Mouse (Mus musculus): Measurements from ENCODE around the gene Efcab10. TPM values are rescaled to one million over a fixed set of nuclear protein-coding genes. Genes with fewer than 3 reads are reported as not detected.
A peak's percentile ranks its signal among the peaks of the same experiment; 100 is the strongest.

The Efcab10 gene
- polyA plus RNA-seq, 2 experiments, result not detected

- ATAC-seq (ENCODE audit: low FRiP score, low read depth) (no peak), DNase-seq (ENCODE audit: low spot score) (no peak)
- 33% methylated on average over 3 of the region's 3 CpGs for whole genome bisulfite sequencing
- no peak for TF ChIP-seq POLR2A (IDR thresholded peaks at IDR 0.05; ENCODE audit: borderline replicate concordance, extremely low read depth, insufficient read depth, insufficient read length)
- H3K9ac ChIP-seq (ENCODE audit: low read depth, low read length, severe bottlenecking), result no peak overlapping the region
- H3K4me1 ChIP-seq (ENCODE audit: control insufficient read depth, insufficient read depth, low read length), result peaks cover 6% of the 10 kb centered on the region
- no peak overlapping the region for H3K27ac ChIP-seq (replicated peaks; ENCODE audit: low read depth, low read length)
- H3K27me3 ChIP-seq (ENCODE audit: control insufficient read depth, insufficient read depth, low read length), result no peaks in the 10 kb centered on the region
- H3K36me3 ChIP-seq (ENCODE audit: control insufficient read depth, insufficient read depth, low read length), result no peaks in the 10 kb centered on the region
- no peak overlapping the region for H3K4me2 ChIP-seq (replicated peaks; ENCODE audit: low read depth, low read length, severe bottlenecking)
- H3K4me3 ChIP-seq (replicated peaks; ENCODE audit: low read length), result no peak overlapping the region
- H3K9me3 ChIP-seq (ENCODE audit: control insufficient read depth, low read length), result no peaks in the 10 kb centered on the region
Observed at GRCm38 (mm10) chr12:33427293-33427692, 32.6 kb downstream of the Efcab10 start.

GRCm38 (mm10) chr12:33427726-33428125 lies 33.1 kb downstream of the Efcab10 start:
- H3K4me2 ChIP-seq (replicated peaks; ENCODE audit: low read depth, low read length, severe bottlenecking), result no peak overlapping the region
- H3K9me3 ChIP-seq (ENCODE audit: control insufficient read depth, low read length), result no peaks in the 10 kb centered on the region
- H3K9ac ChIP-seq (ENCODE audit: low read depth, low read length, severe bottlenecking), result no peak overlapping the region
- ATAC-seq (ENCODE audit: low FRiP score, low read depth) (no peak), DNase-seq (ENCODE audit: low spot score) (no peak)
- no peak for TF ChIP-seq POLR2A (IDR thresholded peaks at IDR 0.05; ENCODE audit: borderline replicate concordance, extremely low read depth, insufficient read depth, insufficient read length)
- H3K4me3 ChIP-seq (replicated peaks; ENCODE audit: low read length), result no peak overlapping the region
- no peak overlapping the region for H3K27ac ChIP-seq (replicated peaks; ENCODE audit: low read depth, low read length)
- H3K4me1 ChIP-seq (ENCODE audit: control insufficient read depth, insufficient read depth, low read length), result peaks cover 6% of the 10 kb centered on the region
- no peaks in the 10 kb centered on the region for H3K27me3 ChIP-seq (ENCODE audit: control insufficient read depth, insufficient read depth, low read length)
- WGBS, result 71% methylated on average over 2 of the region's 2 CpGs
- H3K36me3 ChIP-seq (ENCODE audit: control insufficient read depth, insufficient read depth, low read length), result no peaks in the 10 kb centered on the region

- no peaks in the 10 kb centered on the region for H3K36me3 ChIP-seq (ENCODE audit: control insufficient read depth, insufficient read depth, low read length)
- TF ChIP-seq POLR2A (IDR thresholded peaks at IDR 0.05; ENCODE audit: borderline replicate concordance, extremely low read depth, insufficient read depth, insufficient read length), result peak; percentile 56; the same call in 1 of the 2 replicates
- under 1% methylated on average over 59 of the region's 66 CpGs for WGBS
- peaks cover 6% of the 10 kb centered on the region for H3K4me1 ChIP-seq (ENCODE audit: control insufficient read depth, insufficient read depth, low read length)
- peak; percentile 98 for DNase-seq (ENCODE audit: low spot score)
- ATAC-seq (ENCODE audit: low FRiP score, low read depth), result peak; percentile 96
- no peaks in the 10 kb centered on the region for H3K27me3 ChIP-seq (ENCODE audit: control insufficient read depth, insufficient read depth, low read length)
- H3K9ac ChIP-seq (ENCODE audit: low read depth, low read length, severe bottlenecking), result peak within 1 kb of the TSS; percentile 89
- H3K27ac ChIP-seq (replicated peaks; ENCODE audit: low read depth, low read length), result peak within 1 kb of the TSS; percentile 73
- H3K4me2 ChIP-seq (replicated peaks; ENCODE audit: low read depth, low read length, severe bottlenecking), result peak within 1 kb of the TSS; percentile 71
- H3K4me3 ChIP-seq (replicated peaks; ENCODE audit: low read length), result peak within 1 kb of the TSS; percentile 96
- H3K9me3 ChIP-seq (ENCODE audit: control insufficient read depth, low read length), result no peaks in the 10 kb centered on the region
Observed at GRCm38 (mm10) chr12:33429387-33430160, 34.9 kb downstream of the Efcab10 start, which contains the start of gene Twistnb. TSS of gene Twistnb (plus strand) at chr12:33429635.

GRCm38 (mm10) chr12:33433812-33434211 lies 39.2 kb downstream of the Efcab10 start:
- ATAC-seq (ENCODE audit: low FRiP score, low read depth), result no peak
- WGBS, result 85% methylated on average over 9 of the region's 9 CpGs

GRCm38 (mm10) chr12:33434758-33435157 lies 40.1 kb downstream of the Efcab10 start:
- no peak for ATAC-seq (ENCODE audit: low FRiP score, low read depth)
- Histone ChIP-seq H3K27me3 (ENCODE audit: control insufficient read depth, insufficient read depth, low read length) (no peaks in the 10 kb centered on the region), H3K9me3 (ENCODE audit: control insufficient read depth, low read length) (no peaks in the 10 kb centered on the region), H3K9ac (ENCODE audit: low read depth, low read length, severe bottlenecking) (no peak overlapping the region), H3K27ac (replicated peaks; ENCODE audit: low read depth, low read length) (no peak overlapping the region), H3K4me3 (replicated peaks; ENCODE audit: low read length) (no peak overlapping the region), H3K4me1 (ENCODE audit: control insufficient read depth, insufficient read depth, low read length) (peaks cover 6% of the 10 kb centered on the region), H3K36me3 (ENCODE audit: control insufficient read depth, insufficient read depth, low read length) (peaks cover 27% of the 10 kb centered on the region), H3K4me2 (replicated peaks; ENCODE audit: low read depth, low read length, severe bottlenecking) (no peak overlapping the region)
- no peak for TF ChIP-seq POLR2A (IDR thresholded peaks at IDR 0.05; ENCODE audit: borderline replicate concordance, extremely low read depth, insufficient read depth, insufficient read length)
- DNase-seq (ENCODE audit: low spot score), result no peak
- WGBS, result 96% methylated on average over 4 of the region's 4 CpGs

More at GRCm38 (mm10) chr12:33433812-33434211, 39.2 kb downstream of the Efcab10 start:
- no peak for TF ChIP-seq POLR2A (IDR thresholded peaks at IDR 0.05; ENCODE audit: borderline replicate concordance, extremely low read depth, insufficient read depth, insufficient read length)
- H3K27me3 ChIP-seq (ENCODE audit: control insufficient read depth, insufficient read depth, low read length), result no peaks in the 10 kb centered on the region
- DNase-seq (ENCODE audit: low spot score), result no peak
- H3K4me2 ChIP-seq (replicated peaks; ENCODE audit: low read depth, low read length, severe bottlenecking), result no peak overlapping the region
- H3K4me1 ChIP-seq (ENCODE audit: control insufficient read depth, insufficient read depth, low read length), result peaks cover 6% of the 10 kb centered on the region
- H3K9ac ChIP-seq (ENCODE audit: low read depth, low read length, severe bottlenecking), result no peak overlapping the region
- H3K36me3 ChIP-seq (ENCODE audit: control insufficient read depth, insufficient read depth, low read length), result peaks cover 21% of the 10 kb centered on the region
- no peaks in the 10 kb centered on the region for H3K9me3 ChIP-seq (ENCODE audit: control insufficient read depth, low read length)
- H3K27ac ChIP-seq (replicated peaks; ENCODE audit: low read depth, low read length), result no peak overlapping the region
- H3K4me3 ChIP-seq (replicated peaks; ENCODE audit: low read length), result no peak overlapping the region

Other genes starting within 250 kb of the Efcab10 start
- 23.1 and 27.0 TPM in 2 replicates for gene Atxn7l1, start 247.2 kb upstream of the Efcab10 start, polyA plus RNA-seq (2012; rRNA removed)
- gene Atxn7l1, start 247.2 kb upstream of the Efcab10 start, polyA plus RNA-seq (2014; fragmentation: Nextera tagmentation; extraction: Ambion mirVana), result 15.3 and 15.7 TPM in 2 replicates
- gene Twistnb, start 34.8 kb downstream of the Efcab10 start, polyA plus RNA-seq (2012; rRNA removed), result 8.7 and 9.2 TPM in 2 replicates
- 56.1 and 66.8 TPM in 2 replicates for gene Twistnb, start 34.8 kb downstream of the Efcab10 start, polyA plus RNA-seq (2014; fragmentation: Nextera tagmentation; extraction: Ambion mirVana)

Data from limb, embryonic 14.5 days (tissue).